Mouse (Mus musculus) thymus, postnatal 25 days (tissue): Measurements from ENCODE around the gene Prss57.
A peak's percentile ranks its signal among the peaks of the same experiment; 100 is the strongest.

Experiments
- DNase-seq: peaks from one replicate; pipeline ENCODE4 v3.0.0; 2022

Prss57 gene

DNA sequence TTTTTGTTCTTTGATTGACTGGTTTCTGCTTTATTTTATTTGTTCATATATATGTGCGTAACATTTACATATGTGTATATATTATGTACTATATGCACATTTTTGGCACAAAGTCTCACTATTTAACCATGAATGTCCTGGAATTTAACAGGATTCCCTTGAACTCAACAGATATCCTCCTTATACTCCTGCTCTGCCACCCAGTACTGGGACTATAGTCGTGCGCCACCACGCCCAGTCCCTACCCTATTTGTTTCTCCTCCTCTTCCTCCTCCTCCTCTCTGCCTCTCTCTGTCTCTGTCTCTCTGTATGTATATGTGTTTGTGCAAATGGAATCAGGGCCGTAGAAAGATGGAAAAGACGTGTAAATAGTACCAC lies 44.0 kb downstream of the Prss57 start:
- no peak for DNase-seq

DNA sequence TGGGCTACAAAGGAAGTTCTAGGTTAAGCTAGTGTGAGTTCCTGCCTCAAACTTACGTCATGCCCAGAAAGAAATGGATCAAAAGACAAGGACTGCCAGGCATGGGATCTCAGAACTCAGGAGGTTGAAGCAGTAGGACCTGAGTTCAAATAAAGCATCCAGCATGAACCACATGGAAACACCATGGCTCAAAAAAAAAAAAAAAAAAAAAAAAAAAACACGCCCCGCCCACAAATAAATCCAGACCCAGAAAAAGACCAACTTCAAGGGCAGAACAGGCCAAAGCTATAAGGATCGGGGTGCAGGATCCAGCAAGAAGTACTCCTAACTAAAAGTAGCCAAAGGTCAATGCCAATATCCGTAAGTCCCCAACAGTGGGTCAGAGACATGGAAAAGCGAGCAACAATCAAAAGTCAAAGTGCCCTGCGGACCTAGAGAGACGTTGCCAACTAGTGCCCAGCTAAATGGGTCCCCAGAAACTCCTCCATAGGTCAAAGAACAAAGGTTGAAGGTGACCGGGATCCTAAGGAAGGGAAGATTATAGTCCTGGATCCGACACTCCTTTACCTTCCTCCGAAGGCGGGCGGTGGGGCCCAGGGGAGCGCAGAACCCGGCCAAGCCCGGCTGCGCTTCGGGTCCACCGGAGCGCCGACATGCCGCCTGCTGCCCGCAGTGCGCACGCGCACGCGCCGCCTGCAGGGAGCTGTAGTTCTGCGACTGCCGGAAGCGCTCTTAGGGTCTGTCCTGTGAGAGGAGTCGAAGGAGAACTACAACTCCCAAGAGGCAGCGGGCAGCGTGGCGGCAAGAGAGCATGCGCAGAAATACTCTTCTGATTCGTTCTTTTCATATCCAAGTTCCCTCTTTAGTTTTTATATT lies 44.6 kb downstream of the Prss57 start, which contains the start of gene Polrmt:
TSS of gene Polrmt (minus strand) at position 684 of the 876 bp plus-strand sequence.
- peak; percentile 94 for DNase-seq

- no peak for DNase-seq
Measured at GRCm38 (mm10) chr10:79745411-79745810, 45.4 kb downstream of the Prss57 start.

DNA sequence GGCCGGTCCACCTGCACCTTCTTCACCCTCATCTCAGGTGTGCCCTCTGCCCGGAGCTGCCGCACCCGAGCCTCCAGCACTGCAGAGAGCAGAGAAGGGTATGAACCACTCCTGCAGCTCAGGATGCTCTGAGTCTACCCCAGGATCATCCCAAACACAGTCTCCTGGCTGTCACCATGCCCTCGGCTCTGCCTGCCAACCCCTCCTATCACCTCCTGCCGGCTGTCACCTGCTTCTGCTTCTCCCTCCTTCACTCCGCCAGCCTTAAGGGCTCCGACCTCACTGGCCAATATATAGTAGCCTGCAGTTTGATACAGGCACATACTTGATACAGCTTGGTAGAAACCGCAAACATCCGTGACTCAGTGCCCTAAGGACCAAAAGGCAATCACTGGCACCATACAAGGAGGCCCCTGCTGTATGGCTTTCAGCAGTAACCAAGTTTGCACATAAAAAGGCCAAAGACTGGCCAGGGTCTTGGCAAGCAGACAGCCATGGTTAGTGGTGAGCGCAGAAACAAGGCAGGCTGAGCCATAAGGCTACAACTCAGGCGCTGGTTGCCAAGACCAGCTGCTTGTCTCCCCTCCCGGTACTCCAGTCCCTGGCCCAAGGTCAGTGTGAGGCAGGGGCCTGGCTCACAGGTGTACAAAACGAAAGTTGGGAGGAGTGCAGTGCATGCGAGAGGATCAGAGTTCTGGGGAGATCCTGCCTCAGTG lies 47.0 kb downstream of the Prss57 start:
- DNase-seq, result no peak

- no peak for DNase-seq
Measured at GRCm38 (mm10) chr10:79743161-79743560, 47.6 kb downstream of the Prss57 start.

DNA sequence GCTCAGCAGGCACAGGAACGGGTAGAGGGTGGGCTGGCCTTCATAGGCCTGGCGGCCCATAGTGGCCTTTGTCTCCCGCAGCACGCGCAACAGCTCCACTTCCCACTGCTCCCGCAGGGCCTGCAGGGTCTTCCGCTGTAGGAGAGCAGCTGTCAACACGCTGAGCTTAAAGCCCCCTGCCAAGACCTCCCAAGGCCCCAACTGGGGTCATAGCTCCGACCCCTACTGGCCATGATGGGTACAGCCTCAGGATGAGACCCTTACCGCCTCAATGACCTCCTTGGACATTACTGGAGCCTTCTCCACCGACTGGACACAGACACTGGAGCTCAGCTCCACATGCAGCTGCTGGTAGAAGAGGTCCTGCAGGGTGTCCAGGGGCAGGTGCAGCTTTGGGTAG lies 49.9 kb downstream of the Prss57 start:
- no peak for DNase-seq

DNA sequence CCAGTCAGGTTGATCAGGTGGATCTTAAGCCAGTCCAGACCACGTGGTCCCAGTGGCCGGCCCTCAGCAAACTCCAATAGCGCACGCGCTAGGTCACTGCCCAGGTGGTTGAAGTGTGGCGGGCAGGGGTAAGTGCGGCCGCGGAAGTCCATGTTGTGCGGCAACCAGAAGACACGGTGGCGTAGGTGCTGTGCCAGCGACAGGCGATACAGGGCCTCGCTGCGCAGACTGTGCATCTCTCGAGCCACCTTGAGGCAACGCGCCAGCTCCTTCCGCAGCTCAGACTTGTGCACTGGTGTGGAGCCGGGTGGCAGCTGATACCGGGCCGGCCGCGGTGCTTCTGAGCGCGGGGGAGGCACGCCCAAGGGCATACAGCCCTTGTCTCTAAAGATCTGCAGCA lies 51.5 kb downstream of the Prss57 start:
- DNase-seq, result no peak

- DNase-seq, result peak; percentile 21
Measured at GRCm38 (mm10) chr10:79738259-79738658, 52.5 kb downstream of the Prss57 start.

- no peak for DNase-seq
Measured at GRCm38 (mm10) chr10:79736706-79737105, 54.1 kb downstream of the Prss57 start.

DNA sequence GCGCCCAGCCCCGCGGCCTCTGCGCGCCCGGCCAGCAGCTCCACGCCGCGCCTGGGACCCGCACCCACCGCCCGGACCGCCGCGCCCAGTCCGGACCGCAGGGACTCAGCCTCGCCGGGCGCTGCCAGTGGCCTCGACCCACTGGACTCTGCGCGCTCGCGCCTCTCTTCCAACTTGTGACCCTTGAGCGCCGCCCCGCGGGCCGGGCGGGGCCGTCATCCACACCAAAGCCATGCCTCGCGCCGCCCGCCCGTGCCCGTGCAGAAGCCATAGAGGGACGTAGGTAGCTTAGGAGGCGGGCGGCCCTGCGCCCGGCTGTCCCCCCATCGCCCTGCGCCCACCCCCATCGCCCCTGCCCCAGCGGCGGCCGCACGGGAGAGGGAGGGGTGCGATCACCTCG lies 55.4 kb downstream of the Prss57 start:
- DNase-seq, result no peak

GRCm38 (mm10) chr10:79733847-79734246 lies 56.9 kb downstream of the Prss57 start:
- no peak for DNase-seq

GRCm38 (mm10) chr10:79732500-79732899 lies 58.3 kb downstream of the Prss57 start:
- peak; percentile 58 for DNase-seq
